ENCODE assay signal across 8 mouse cellular contexts in the genomic region with DNA sequence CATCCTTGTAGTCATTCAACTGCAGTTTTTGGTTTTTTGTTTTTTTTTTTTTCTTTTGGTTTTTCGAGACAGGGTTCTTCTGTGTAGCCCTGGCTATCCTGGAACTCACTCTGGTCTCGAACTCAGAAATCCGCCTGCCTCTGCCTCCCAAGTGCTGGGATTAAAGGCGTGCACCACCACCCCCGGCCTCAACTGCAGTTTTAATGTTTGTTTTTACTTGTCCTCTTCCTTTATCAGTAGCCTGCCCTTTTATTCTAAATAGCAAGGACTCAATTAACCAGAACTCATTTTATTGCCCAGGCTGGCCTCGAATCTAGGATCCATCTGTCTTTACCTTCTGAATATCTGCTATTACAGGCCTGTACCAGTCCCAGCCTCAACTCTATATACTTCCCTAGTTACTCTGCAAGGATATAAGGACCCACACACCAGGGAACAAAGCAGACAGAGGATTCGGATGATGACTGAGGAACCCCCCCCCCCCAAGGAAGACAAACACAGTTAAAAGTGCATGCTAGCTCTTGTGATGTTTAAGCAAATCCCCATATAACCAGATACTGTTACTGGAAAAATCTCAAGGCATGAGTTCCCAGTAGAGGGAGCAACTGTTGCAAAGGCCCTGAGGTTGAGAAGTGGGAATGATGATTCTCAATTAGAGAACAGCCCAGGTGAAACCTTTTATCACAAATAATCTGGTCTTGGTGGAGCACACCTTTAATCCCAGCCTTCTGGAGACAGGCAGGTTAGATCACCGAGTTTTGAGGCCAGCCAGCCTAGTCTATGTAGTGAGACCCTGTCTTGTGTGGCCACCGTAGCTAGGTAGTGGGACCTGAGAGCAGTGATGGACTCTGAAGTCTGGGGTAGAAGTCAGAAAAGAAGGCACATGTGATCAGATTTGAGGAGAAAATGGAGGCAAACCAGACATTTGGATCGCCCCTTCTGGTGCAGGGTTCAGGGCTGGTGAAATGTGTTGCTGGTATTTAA. TPM values are rescaled to one million over a fixed set of nuclear protein-coding genes. Genes with fewer than 3 reads are reported as not detected.
A peak's percentile ranks its signal among the peaks of the same experiment; 100 is the strongest.
DNase-seq lines count a peak whose midpoint lies in the region; ATAC-seq and TF ChIP-seq lines count a peak whose summit lies in the region.

No protein-coding gene starts in this region.

- DNase-seq in kidney, adult 2 months = no peak
- DNase-seq in kidney, postnatal 14 days = no peak
- no peak for DNase-seq in adrenal gland, postnatal 36 days
- DNase-seq in thymus, adult 18-20 months = no peak

- WGBS in kidney, adult 2 months = 41% methylated on average over 10 of the region's 10 CpGs
- WGBS in bone marrow, adult 2 months = 36% methylated on average over 10 of the region's 10 CpGs
- 66% methylated on average over 10 of the region's 10 CpGs for WGBS in hindbrain, embryonic 15.5 days
- 71% methylated on average over 10 of the region's 10 CpGs for WGBS in midbrain, embryonic 15.5 days

- no peaks in the 10 kb centered on the region for H3K9me3 ChIP-seq in hindbrain, embryonic 15.5 days
- no peaks in the 10 kb centered on the region for H3K9me3 ChIP-seq in midbrain, embryonic 15.5 days

- no peak for ATAC-seq in hindbrain, embryonic 15.5 days (ENCODE audit: low FRiP score, low read depth)
- no peak for ATAC-seq in midbrain, embryonic 15.5 days (replicated peaks)
- no peak for ATAC-seq in megakaryocyte progenitor cell, adult 5-6 weeks (replicated peaks; ENCODE audit: poor library complexity)

- peak overlapping the region; percentile 100 for H3K4me3 ChIP-seq in kidney, adult 2 months (ENCODE audit: insufficient read depth, low read depth, low read length)
- peak overlapping the region; percentile 100 for H3K4me3 ChIP-seq in bone marrow, adult 2 months (replicated peaks; ENCODE audit: control insufficient read depth, low read depth, low read length)
- peak overlapping the region; percentile 73 for H3K4me3 ChIP-seq in hindbrain, embryonic 15.5 days
- peak overlapping the region; percentile 58 for H3K4me3 ChIP-seq in midbrain, embryonic 15.5 days

- H3K9ac ChIP-seq in hindbrain, embryonic 15.5 days = peak overlapping the region; percentile 79
- H3K9ac ChIP-seq in midbrain, embryonic 15.5 days = peak overlapping the region; percentile 83

- peak overlapping the region; percentile 75; the same call in 1 of the 2 replicates for H3K27ac ChIP-seq in kidney, adult 2 months (ENCODE audit: insufficient read depth, low read depth, low read length)
- H3K27ac ChIP-seq in bone marrow, adult 2 months (ENCODE audit: control insufficient read depth, insufficient read depth, low read depth, low read length, poor library complexity) = no peak overlapping the region; the same call in 1 of the 2 replicates
- H3K27ac ChIP-seq in hindbrain, embryonic 15.5 days (replicated peaks) = peak overlapping the region; percentile 91
- H3K27ac ChIP-seq in midbrain, embryonic 15.5 days = peak overlapping the region; percentile 87

- peak overlapping the region; percentile 65 for H3K4me2 ChIP-seq in hindbrain, embryonic 15.5 days
- peak overlapping the region; percentile 62 for H3K4me2 ChIP-seq in midbrain, embryonic 15.5 days

- H3K4me1 ChIP-seq in kidney, adult 2 months (ENCODE audit: control insufficient read depth, insufficient read depth, low read length) = peaks cover 7% of the 10 kb centered on the region; the same call in 1 of the 2 replicates
- H3K4me1 ChIP-seq in bone marrow, adult 2 months (ENCODE audit: control insufficient read depth, insufficient read depth, low read length) = no peaks in the 10 kb centered on the region; the same call in 1 of the 2 replicates
- peaks cover 32% of the 10 kb centered on the region for H3K4me1 ChIP-seq in hindbrain, embryonic 15.5 days (replicated peaks)
- H3K4me1 ChIP-seq in midbrain, embryonic 15.5 days = peaks cover 12% of the 10 kb centered on the region

- H3K27me3 ChIP-seq in kidney, adult 2 months (replicated peaks; ENCODE audit: control insufficient read depth, insufficient read depth, low read length) = no peaks in the 10 kb centered on the region
- H3K27me3 ChIP-seq in hindbrain, embryonic 15.5 days = no peaks in the 10 kb centered on the region
- no peaks in the 10 kb centered on the region for H3K27me3 ChIP-seq in midbrain, embryonic 15.5 days (replicated peaks)

- peaks cover 2% of the 10 kb centered on the region for H3K36me3 ChIP-seq in kidney, adult 2 months (ENCODE audit: control insufficient read depth, insufficient read depth, low read length)
- H3K36me3 ChIP-seq in hindbrain, embryonic 15.5 days = peaks cover 42% of the 10 kb centered on the region
- peaks cover 39% of the 10 kb centered on the region for H3K36me3 ChIP-seq in midbrain, embryonic 15.5 days (replicated peaks)

- no peak for TF ChIP-seq POLR2A in kidney, adult 2 months (IDR thresholded peaks at IDR 0.05; ENCODE audit: low read depth, low read length)
- no peak for TF ChIP-seq POLR2A in bone marrow, adult 2 months (IDR thresholded peaks at IDR 0.05; ENCODE audit: borderline replicate concordance, control insufficient read depth, low read depth, low read length)

- TF ChIP-seq CTCF in kidney, adult 2 months (conservative IDR thresholded peaks at IDR 0.05; ENCODE audit: insufficient read depth, insufficient read length, low read depth, low read length) = no peak
- TF ChIP-seq CTCF in bone marrow, adult 2 months (IDR thresholded peaks at IDR 0.05; ENCODE audit: control insufficient read depth, insufficient read depth, low read length) = no peak

RNA-seq across cellular contexts. Expression of a gene that starts 1.7 kb away (rescaled TPM):
- 24.2 and 41.0 TPM in 2 replicates for polyA plus RNA-seq in kidney, adult 2 months (2012; rRNA removed)
- polyA plus RNA-seq in bone marrow, adult 2 months (2011; ENCODE audit: insufficient read depth, insufficient read length, low replicate concordance, missing spikeins) = 9.2 and 20.5 TPM in 2 replicates
- polyA plus RNA-seq in hindbrain, embryonic 15.5 days (2015; fragmentation: Nextera tagmentation; extraction: Ambion mirVana) = 39.7 and 40.6 TPM in 2 replicates
- 35.5 and 36.1 TPM in 2 replicates for polyA plus RNA-seq in midbrain, embryonic 15.5 days (2015; fragmentation: Nextera tagmentation; extraction: Ambion mirVana)
- total RNA-seq in adrenal gland, postnatal 36 days (2021) = 10 to 100 TPM; 63.3 to 70.5 TPM
- total RNA-seq in megakaryocyte progenitor cell, adult 5-6 weeks (2015) = 21.4 and 21.9 TPM in 2 replicates
- total RNA-seq in megakaryocyte progenitor cell, adult 5-6 weeks (2017) = 51.2 and 57.4 TPM in 2 replicates

RNA-seq across cellular contexts. Expression of a gene that starts 7.4 kb away (rescaled TPM):
- polyA plus RNA-seq in kidney, adult 2 months (2012; rRNA removed) = 73.0 TPM in 2 replicates
- polyA plus RNA-seq in bone marrow, adult 2 months (2011; ENCODE audit: insufficient read depth, insufficient read length, low replicate concordance, missing spikeins) = 169 and 222 TPM in 2 replicates
- polyA plus RNA-seq in hindbrain, embryonic 15.5 days (2015; fragmentation: Nextera tagmentation; extraction: Ambion mirVana) = 79.1 and 85.9 TPM in 2 replicates
- polyA plus RNA-seq in midbrain, embryonic 15.5 days (2015; fragmentation: Nextera tagmentation; extraction: Ambion mirVana) = 88.2 and 91.7 TPM in 2 replicates
- total RNA-seq in adrenal gland, postnatal 36 days (2021) = 100 to 1,000 TPM; 116 to 119 TPM
- total RNA-seq in megakaryocyte progenitor cell, adult 5-6 weeks (2015) = 30.2 and 34.4 TPM in 2 replicates
- total RNA-seq in megakaryocyte progenitor cell, adult 5-6 weeks (2017) = 26.2 and 26.3 TPM in 2 replicates

RNA-seq across cellular contexts. Expression of a gene that starts 10.4 kb away (rescaled TPM):
- 4.4 and 4.5 TPM in 2 replicates for polyA plus RNA-seq in kidney, adult 2 months (2012; rRNA removed)
- 2.2 and 3.3 TPM in 2 replicates for polyA plus RNA-seq in bone marrow, adult 2 months (2011; ENCODE audit: insufficient read depth, insufficient read length, low replicate concordance, missing spikeins)
- 14.0 and 15.1 TPM in 2 replicates for polyA plus RNA-seq in hindbrain, embryonic 15.5 days (2015; fragmentation: Nextera tagmentation; extraction: Ambion mirVana)
- polyA plus RNA-seq in midbrain, embryonic 15.5 days (2015; fragmentation: Nextera tagmentation; extraction: Ambion mirVana) = 12.3 and 13.4 TPM in 2 replicates
- total RNA-seq in adrenal gland, postnatal 36 days (2021) = 1 to 10 TPM; 9.1 to 10.0 TPM
- 2.2 and 2.4 TPM in 2 replicates for total RNA-seq in megakaryocyte progenitor cell, adult 5-6 weeks (2015)
- 1.7 and 4.0 TPM in 2 replicates for total RNA-seq in megakaryocyte progenitor cell, adult 5-6 weeks (2017)

RNA-seq across cellular contexts. Expression of a gene that starts 13.7 kb away (rescaled TPM):
- polyA plus RNA-seq in kidney, adult 2 months (2012; rRNA removed) = 316 and 337 TPM in 2 replicates
- polyA plus RNA-seq in bone marrow, adult 2 months (2011; ENCODE audit: insufficient read depth, insufficient read length, low replicate concordance, missing spikeins) = 342 and 475 TPM in 2 replicates
- polyA plus RNA-seq in hindbrain, embryonic 15.5 days (2015; fragmentation: Nextera tagmentation; extraction: Ambion mirVana) = 700 and 710 TPM in 2 replicates
- 669 and 673 TPM in 2 replicates for polyA plus RNA-seq in midbrain, embryonic 15.5 days (2015; fragmentation: Nextera tagmentation; extraction: Ambion mirVana)
- 100 to 1,000 TPM; 569 to 727 TPM for total RNA-seq in adrenal gland, postnatal 36 days (2021)
- 1,060 and 1,133 TPM in 2 replicates for total RNA-seq in megakaryocyte progenitor cell, adult 5-6 weeks (2015)
- total RNA-seq in megakaryocyte progenitor cell, adult 5-6 weeks (2017) = 4,756 and 5,574 TPM in 2 replicates

RNA-seq across cellular contexts. Expression of a gene that starts 23.7 kb away (rescaled TPM):
- 37.5 and 37.6 TPM in 2 replicates for polyA plus RNA-seq in kidney, adult 2 months (2012; rRNA removed)
- polyA plus RNA-seq in bone marrow, adult 2 months (2011; ENCODE audit: insufficient read depth, insufficient read length, low replicate concordance, missing spikeins) = 36.6 and 59.1 TPM in 2 replicates
- 108 and 112 TPM in 2 replicates for polyA plus RNA-seq in hindbrain, embryonic 15.5 days (2015; fragmentation: Nextera tagmentation; extraction: Ambion mirVana)
- 126 and 127 TPM in 2 replicates for polyA plus RNA-seq in midbrain, embryonic 15.5 days (2015; fragmentation: Nextera tagmentation; extraction: Ambion mirVana)
- 10 to 100 TPM; 62.1 to 69.2 TPM for total RNA-seq in adrenal gland, postnatal 36 days (2021)
- 33.3 and 51.2 TPM in 2 replicates for total RNA-seq in megakaryocyte progenitor cell, adult 5-6 weeks (2015)
- total RNA-seq in megakaryocyte progenitor cell, adult 5-6 weeks (2017) = 173 and 193 TPM in 2 replicates
